Comparison of ENCODE assay signal across 10 mouse cellular contexts in genomic region chrX:110816609-110817008, GRCm38 (mm10). TPM values are rescaled to one million over a fixed set of nuclear protein-coding genes. Genes with fewer than 3 reads are reported as not detected.
DNase-seq lines count a peak whose midpoint lies in the region; ATAC-seq and TF ChIP-seq lines count a peak whose summit lies in the region.
"Had no signal": no experiment of that assay in that cellular context is flagged by ENCODE, and none has a peak within 500 bp of the region (broad histone marks: within the 10 kb centered on the region; RNA-seq: fewer than 3 reads in every experiment).

No protein-coding gene starts in this region.

- 15% methylated on average over 16 of the region's 16 CpGs for WGBS in heart, embryonic 14.5 days
- WGBS in forebrain, postnatal 0 days = 24% methylated on average over 16 of the region's 16 CpGs
- 22% methylated on average over 16 of the region's 16 CpGs for WGBS in midbrain, embryonic 14.5 days

- H3K27me3 ChIP-seq in heart, embryonic 14.5 days (ENCODE audit: control insufficient read depth, insufficient read depth, low read length) = peaks cover 25% of the 10 kb centered on the region
- no peaks in the 10 kb centered on the region for H3K27me3 ChIP-seq in forebrain, postnatal 0 days (ENCODE audit: insufficient read depth, low read length)
- H3K27me3 ChIP-seq in midbrain, embryonic 14.5 days (ENCODE audit: control insufficient read depth, insufficient read depth, low read length) = no peaks in the 10 kb centered on the region

- no peaks in the 10 kb centered on the region for H3K36me3 ChIP-seq in heart, embryonic 14.5 days (ENCODE audit: control insufficient read depth, insufficient read depth, low read length)
- no peaks in the 10 kb centered on the region for H3K36me3 ChIP-seq in forebrain, postnatal 0 days (ENCODE audit: insufficient read depth)
- H3K36me3 ChIP-seq in midbrain, embryonic 14.5 days (ENCODE audit: control insufficient read depth, insufficient read depth, low read length) = no peaks in the 10 kb centered on the region

- no peaks in the 10 kb centered on the region for H3K9me3 ChIP-seq in heart, embryonic 14.5 days (ENCODE audit: control insufficient read depth, low read length)
- H3K9me3 ChIP-seq in forebrain, postnatal 0 days (ENCODE audit: low read length) = no peaks in the 10 kb centered on the region
- H3K9me3 ChIP-seq in midbrain, embryonic 14.5 days (ENCODE audit: control insufficient read depth, low read length) = no peaks in the 10 kb centered on the region

- H3K27ac ChIP-seq in heart, embryonic 14.5 days (replicated peaks in 1 of 2; ENCODE audit: control insufficient read depth in 1 of 2, insufficient read depth in 1 of 2, low read depth in 2 of 2, low read length in 2 of 2) = no peak overlapping the region
- no peak overlapping the region for H3K27ac ChIP-seq in cortical plate, adult 2 months (ENCODE audit: insufficient read depth, low read length)
- peak overlapping the region; percentile 71 for H3K27ac ChIP-seq in forebrain, postnatal 0 days (ENCODE audit: low read depth, low read length)
- peak overlapping the region; percentile 92 for H3K27ac ChIP-seq in midbrain, embryonic 14.5 days (replicated peaks; ENCODE audit: low read depth, low read length)

- H3K4me2 ChIP-seq in heart, embryonic 14.5 days (ENCODE audit: low read length) = peak overlapping the region; percentile 52
- peak overlapping the region; percentile 51 for H3K4me2 ChIP-seq in forebrain, postnatal 0 days (ENCODE audit: low read depth)
- H3K4me2 ChIP-seq in midbrain, embryonic 14.5 days (ENCODE audit: low read length) = peak overlapping the region; percentile 54

- no peak for TF ChIP-seq POLR2A in cortical plate, adult 2 months (IDR thresholded peaks at IDR 0.05; ENCODE audit: extremely low read depth, insufficient read depth, low read length)

- no peak overlapping the region for H3K9ac ChIP-seq in heart, embryonic 14.5 days (ENCODE audit: low read length)
- H3K9ac ChIP-seq in forebrain, postnatal 0 days = peak overlapping the region; percentile 53
- peak overlapping the region; percentile 80 for H3K9ac ChIP-seq in midbrain, embryonic 14.5 days (replicated peaks; ENCODE audit: low read length)

- DNase-seq in heart, adult 8-10 months (ENCODE audit: low spot score) = no peak
- DNase-seq in forebrain, postnatal 0 days = peak; percentile 49
- DNase-seq in midbrain, embryonic 14.5 days = peak; percentile 56
- DNase-seq in spleen, postnatal 4 days (ENCODE audit: low spot score in 2 of 2) = no peak
- no peak for DNase-seq in spleen, adult 18-20 months
- no peak for DNase-seq in left cerebral cortex, adult 11 months (ENCODE audit: low spot score)
- DNase-seq: thymus, postnatal 36 days had no signal

- no peak for TF ChIP-seq CTCF in cortical plate, adult 2 months (IDR thresholded peaks at IDR 0.05; ENCODE audit: extremely low read depth, insufficient read depth, low read length)
- no peak for TF ChIP-seq CTCF in forebrain, postnatal 0 days (IDR thresholded peaks at IDR 0.05; ENCODE audit: low read depth)

- no peaks in the 10 kb centered on the region; a peak in 1 of 4 replicates for H3K4me1 ChIP-seq in heart, embryonic 14.5 days (ENCODE audit: control insufficient read depth in 2 of 2, insufficient read depth in 2 of 2, low read length in 2 of 2)
- H3K4me1 ChIP-seq in cortical plate, adult 2 months (ENCODE audit: control insufficient read depth, insufficient read depth, low read length) = no peaks in the 10 kb centered on the region
- no peaks in the 10 kb centered on the region for H3K4me1 ChIP-seq in forebrain, postnatal 0 days (ENCODE audit: insufficient read depth)
- H3K4me1 ChIP-seq in midbrain, embryonic 14.5 days (ENCODE audit: control insufficient read depth, insufficient read depth, low read length) = no peaks in the 10 kb centered on the region

- no peak for ATAC-seq in heart, embryonic 14.5 days (ENCODE audit: insufficient number of reproducible peaks, insufficient read depth, low FRiP score, low read depth)
- ATAC-seq in forebrain, postnatal 0 days = no peak
- no peak for ATAC-seq in midbrain, embryonic 14.5 days (ENCODE audit: low FRiP score, low TSS enrichment)

- peak overlapping the region; percentile 16 to 18; a peak in 2 of 4 replicates for H3K4me3 ChIP-seq in heart, embryonic 14.5 days (ENCODE audit: control insufficient read depth in 1 of 2, insufficient read depth in 1 of 2, low read depth in 1 of 2, low read length in 2 of 2)
- peak overlapping the region; percentile 54 for H3K4me3 ChIP-seq in cortical plate, adult 2 months (ENCODE audit: insufficient read depth, low read length)
- peak overlapping the region; percentile 52 for H3K4me3 ChIP-seq in forebrain, postnatal 0 days (ENCODE audit: low read depth, low read length)
- H3K4me3 ChIP-seq in midbrain, embryonic 14.5 days (replicated peaks; ENCODE audit: low read depth, low read length) = peak overlapping the region; percentile 56
- H3K4me3 ChIP-seq: myocyte had no signal

RNA-seq across cellular contexts. Expression of gene Pou3f4, which starts 2.5 kb away (rescaled TPM):
- 0.11 and 0.30 TPM in 2 replicates for polyA plus RNA-seq in heart, embryonic 14.5 days (2014; fragmentation: Nextera tagmentation; extraction: Ambion mirVana)
- not detected for total RNA-seq in heart, adult 8-10 months (2022)
- polyA plus RNA-seq in cortical plate, adult 2 months (2012; rRNA removed) = 5.6 and 8.5 TPM in 2 replicates
- 17.9 and 23.1 TPM in 2 replicates for total RNA-seq in forebrain, postnatal 0 days (2014; rRNA removed)
- polyA plus RNA-seq in forebrain, postnatal 0 days (2015; fragmentation: Nextera tagmentation; extraction: Ambion mirVana) = 5.1 and 6.6 TPM in 2 replicates
- 36.5 and 47.2 TPM in 2 replicates for polyA plus RNA-seq in midbrain, embryonic 14.5 days (2014; fragmentation: Nextera tagmentation; extraction: Ambion mirVana)
- polyA plus RNA-seq: myocyte had no signal

Comparison
In these comparisons a context has a peak if more than half of its experiments do, and no peak if none do; other contexts are left out.
1. H3K27ac ChIP-seq: peak in forebrain, postnatal 0 days (single experiment) and midbrain, embryonic 14.5 days (single experiment); none in heart, embryonic 14.5 days (0 of 2) and cortical plate, adult 2 months (single experiment).
2. DNase-seq: peak in forebrain, postnatal 0 days (single experiment) and midbrain, embryonic 14.5 days (single experiment); none in heart, adult 8-10 months (single experiment), spleen, postnatal 4 days (0 of 2), spleen, adult 18-20 months (0 of 2) and left cerebral cortex, adult 11 months (single experiment).
3. Peak in every context shown above with its lines, with median percentiles within 50 percentile points of each other: H3K4me2 ChIP-seq and H3K4me3 ChIP-seq.